Mouse (Mus musculus): ENCODE measurements around the gene Tssk6.

The Tssk6 gene

DNA sequence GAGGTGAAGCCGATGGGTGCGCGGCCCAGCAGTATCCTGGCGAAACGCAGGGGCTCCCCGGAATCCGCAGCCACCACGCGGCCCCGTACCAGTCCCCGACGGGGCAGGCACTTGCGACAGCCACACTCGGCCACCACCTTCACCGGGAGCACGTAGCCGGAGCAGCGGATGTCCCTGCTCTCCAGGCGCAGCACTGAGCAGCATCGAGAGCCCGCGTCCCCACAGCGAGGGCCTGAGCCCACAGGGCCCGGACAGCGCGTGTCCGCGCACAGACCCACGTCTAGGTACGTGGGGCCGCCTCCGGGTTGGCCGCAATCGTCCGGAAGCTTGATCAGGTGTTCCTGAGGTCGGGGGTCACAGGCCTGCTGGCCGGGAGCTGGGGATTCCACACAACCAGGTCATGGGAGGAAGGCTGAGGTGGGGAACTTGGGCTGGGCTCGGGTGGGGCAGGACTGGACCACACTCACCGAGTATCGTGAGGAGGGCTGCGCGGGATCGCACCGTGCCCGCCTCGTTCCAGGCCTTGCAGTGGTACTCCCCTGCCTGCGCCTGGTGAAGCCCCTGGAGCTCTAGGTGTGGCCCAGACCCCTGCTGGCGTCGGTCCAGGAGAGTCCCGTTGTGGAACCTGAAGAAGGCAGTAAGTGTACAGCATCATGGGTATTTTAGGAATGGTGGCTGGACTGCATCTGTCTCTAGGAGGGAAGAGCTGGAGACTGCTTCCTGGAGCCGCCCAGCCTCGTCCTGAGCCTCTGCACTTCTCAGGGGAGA, 19.0 kb upstream of the Tssk6 start:
- no peak for DNase-seq (ENCODE audit: extremely low read depth, insufficient read length, low spot score)

DNA sequence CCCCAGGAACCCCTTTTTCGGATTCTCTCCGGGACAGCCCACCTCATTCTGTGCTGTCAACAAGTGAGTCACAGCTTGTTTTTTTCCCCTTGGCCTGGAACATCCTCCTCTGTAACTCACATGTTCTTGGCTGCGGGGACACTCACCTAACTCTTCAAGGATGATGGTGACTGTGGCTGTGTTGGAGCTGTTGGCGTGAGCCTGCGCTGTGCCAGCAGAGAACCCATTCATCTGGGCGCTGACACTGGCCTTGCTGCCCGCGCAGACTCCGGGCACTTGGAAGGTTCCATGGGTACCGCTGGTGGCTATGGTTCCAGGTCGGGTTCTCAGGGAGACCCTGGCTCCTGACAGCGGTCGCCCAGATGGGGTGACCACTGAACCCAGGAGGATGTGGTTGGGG, 17.8 kb upstream of the Tssk6 start:
- no peak for DNase-seq (ENCODE audit: extremely low read depth, insufficient read length, low spot score)

DNA sequence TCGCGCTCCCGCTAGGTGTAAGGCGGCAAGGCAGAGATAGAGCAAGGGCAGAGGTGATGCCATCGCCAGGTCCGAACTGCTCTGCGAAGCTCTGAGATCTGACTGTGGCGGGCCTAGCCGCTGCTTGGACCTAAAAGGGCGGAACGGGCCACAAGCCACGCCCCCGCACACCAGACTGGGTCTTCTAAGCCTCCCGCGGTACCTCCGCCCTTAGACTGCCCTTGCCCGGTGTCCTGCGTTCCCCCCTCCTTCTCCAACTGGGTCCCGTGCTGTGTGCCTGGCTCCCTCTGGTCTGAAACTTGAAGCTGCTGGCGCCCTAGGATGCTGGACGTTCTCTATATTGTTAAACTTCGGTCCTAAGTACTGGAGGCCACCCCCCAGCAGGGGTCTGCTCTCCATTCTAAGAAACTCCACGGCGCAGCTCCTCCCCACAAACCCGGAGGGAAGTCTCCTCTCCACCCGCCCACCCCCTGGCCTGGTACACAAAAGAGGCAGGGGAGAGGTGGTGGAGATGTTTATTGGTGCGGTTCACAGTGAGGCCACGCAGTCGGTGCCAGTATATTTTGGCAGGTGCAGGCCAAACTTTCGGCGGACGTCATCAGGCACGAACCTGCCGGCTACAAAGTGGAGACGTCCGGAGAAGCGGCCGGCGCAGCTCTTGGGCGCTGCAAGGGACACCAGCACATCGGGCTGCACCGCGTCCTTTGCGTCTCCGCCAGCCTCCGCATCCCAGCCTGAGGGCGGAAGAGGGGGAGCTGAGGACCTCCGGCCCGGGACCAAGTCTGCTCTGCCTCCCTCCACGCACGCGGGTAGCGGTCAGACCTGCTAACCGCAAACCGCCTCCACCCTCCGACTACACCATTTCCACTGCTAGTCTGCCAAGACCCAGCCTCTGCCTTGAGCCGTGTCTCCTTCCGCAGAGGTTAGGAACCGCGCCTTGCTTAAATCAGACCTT, 14.4 kb upstream of the Tssk6 start, which contains the start of gene Cilp2:
TSS of gene Cilp2 (minus strand) at position 399 of the 955 bp plus-strand sequence.
- no peak for DNase-seq (ENCODE audit: extremely low read depth, insufficient read length, low spot score)

DNA sequence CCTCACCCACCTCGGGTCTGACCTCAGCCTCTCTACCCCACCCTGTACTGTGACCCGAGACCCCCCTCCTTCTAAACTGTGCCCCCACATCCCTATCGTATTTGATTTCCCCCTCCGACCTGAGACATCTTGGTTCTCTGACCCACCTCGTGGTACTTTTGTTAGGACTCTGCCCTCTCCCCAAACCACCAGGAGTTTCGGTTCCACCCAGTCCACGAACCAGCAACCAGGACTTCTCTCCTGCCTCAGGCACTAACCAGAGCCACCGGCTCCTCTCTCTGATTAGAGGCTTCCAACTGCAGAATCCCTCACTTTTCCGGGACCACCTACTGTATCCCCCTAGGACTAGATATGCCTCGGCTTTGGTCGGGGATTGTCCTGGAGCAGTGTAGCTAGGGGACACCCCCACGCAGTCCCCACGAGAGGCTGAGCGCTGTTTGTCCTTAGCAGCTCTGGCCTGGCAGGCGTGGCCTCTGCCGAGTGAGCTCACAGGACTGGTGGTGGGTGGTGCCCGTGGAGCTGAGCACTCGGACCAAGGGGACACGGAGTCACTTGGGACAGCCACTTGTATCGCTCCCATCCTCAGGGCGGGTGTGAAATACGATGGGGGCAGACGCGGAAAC, 13.6 kb upstream of the Tssk6 start:
- DNase-seq (ENCODE audit: extremely low read depth, insufficient read length, low spot score) = no peak

DNA sequence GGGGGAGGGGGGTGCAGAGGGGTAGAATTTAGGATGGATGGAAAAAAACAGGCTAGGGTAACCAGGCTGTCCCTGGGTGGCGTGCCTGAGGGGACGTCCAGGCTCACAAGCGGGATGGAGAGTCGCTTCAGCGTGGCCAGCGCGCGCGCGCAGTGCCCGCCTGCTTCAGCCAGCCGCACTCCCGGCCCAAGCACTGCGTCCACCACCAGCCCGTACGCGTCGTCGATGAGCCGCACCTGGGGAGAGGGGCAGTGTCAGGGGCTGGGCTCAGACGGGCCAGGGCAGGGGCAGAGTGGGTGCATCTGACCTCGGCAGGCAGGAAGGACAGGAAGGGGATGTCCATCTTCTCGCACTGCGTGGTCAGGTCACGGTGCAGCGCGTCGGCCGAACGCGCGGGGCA, 13.1 kb upstream of the Tssk6 start:
- DNase-seq (ENCODE audit: extremely low read depth, insufficient read length, low spot score) = no peak

DNA sequence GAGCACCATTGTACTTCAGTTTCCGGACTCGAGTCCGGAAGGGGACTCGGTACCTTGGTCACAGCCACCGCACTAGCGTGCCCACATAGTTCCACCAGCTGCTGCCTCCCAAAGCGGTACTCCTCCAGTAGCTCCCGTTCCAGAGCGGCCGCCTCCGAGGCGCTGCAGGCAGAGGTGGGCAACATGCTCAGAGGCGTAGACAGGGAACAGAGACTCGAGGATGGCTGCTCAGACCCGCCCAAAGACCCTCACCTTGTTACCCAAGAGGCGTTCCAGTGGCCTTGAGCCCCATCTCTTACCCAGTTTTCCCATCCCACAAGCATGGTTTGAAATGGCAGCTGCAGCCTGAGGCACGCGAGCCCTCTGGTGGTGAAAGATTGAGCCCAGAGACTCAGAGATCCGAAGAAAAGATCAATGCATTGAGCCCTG, 11.2 kb upstream of the Tssk6 start:
- DNase-seq (ENCODE audit: extremely low read depth, insufficient read length, low spot score) = no peak

DNA sequence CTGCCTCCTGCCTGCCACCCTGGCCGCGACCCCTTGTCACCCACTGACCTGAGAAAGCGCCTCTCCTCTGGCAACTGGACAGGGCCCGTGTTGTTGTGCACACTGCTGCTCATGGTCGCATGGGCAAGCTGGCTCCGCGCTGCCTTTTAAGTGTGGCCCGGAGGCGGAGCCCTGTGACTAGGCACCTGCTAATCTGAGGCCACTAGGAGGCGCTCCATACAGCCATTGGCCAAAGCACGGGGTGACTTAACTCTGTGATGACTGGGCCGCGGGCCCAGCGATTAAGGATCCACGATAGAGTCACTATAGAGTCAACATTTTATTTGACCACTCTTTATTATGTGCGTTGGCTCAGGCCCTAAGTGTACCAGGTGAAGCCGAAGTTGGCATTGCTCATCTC, 8.1 kb upstream of the Tssk6 start:
- no peak for DNase-seq (ENCODE audit: extremely low read depth, insufficient read length, low spot score)

DNA sequence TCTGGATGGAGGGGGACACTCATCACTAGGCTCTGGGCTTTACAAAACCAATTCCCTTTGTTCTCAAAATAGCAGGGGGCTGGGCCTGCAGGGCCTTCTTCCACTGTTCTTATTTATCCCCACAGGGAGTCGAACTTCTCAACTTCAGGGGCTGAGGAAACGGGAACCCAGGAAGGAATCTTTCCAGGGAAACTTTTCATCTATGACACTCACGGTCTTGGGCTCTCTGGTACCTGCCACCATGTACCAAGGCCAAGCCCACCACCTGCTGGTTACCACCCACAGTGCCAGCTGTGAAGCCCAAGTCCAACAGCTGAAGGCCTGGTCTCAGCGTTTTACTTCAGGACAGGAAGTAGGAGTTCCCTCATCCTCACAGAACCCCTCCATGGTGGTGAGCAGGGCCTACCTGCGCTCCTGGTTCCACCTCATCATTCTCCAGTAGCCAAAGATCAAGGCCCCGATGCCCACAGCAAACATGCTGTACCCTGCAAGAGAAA, 7.1 kb upstream of the Tssk6 start:
- no peak for DNase-seq (ENCODE audit: extremely low read depth, insufficient read length, low spot score)

DNA sequence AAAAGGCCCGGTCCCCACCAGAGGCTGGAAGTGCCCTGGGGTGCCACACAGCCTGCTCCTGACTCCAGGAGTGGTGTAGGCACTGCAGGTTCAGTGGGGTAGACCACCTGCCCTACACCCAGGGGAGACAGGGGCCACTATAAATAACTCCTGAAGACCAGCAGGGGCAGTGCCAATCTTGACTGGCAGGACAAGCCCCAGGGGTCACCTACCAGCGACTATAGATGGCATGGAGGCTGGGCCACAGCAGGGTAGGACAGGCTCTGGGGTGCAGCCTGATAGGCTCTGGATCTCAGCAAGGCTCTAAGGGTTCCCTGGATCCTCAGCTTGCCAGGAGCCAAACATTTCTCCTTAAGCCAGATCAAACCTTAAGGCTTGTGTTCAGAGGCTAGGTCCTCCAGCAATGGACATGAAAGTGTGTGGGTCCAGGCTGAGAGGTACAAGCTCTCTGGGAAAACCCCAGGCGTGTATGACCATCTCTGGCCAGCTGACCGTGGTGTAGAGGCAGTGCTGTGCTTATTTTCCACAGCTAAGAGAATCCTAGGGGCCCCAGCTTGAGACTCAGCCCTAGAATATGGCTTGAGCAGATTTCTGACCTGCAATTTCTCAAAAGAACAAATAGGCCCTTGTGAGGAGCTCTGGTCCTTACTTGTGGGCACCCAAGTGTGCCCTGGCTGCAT, 6.1 kb upstream of the Tssk6 start:
- no peak for DNase-seq (ENCODE audit: extremely low read depth, insufficient read length, low spot score)

DNA sequence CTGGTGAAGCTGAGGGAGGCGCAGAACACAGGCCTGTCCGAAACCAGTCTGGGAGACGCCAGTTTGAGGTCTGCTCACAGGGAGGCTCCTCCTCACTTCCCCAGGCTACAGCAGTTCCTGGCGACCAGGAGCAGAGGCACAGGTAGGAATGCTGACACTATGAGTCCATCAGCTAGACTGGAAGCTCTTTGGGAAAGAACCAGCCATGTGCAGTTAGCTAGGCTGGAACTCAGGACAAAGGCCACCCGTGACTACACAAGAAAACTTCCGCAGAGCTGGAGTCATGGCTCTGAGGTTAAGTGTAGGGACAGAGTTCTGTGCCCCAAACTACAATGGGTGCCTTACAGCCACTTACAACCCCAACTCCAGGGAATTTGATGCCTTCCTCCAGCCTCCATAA, 4.1 kb upstream of the Tssk6 start:
- DNase-seq (ENCODE audit: extremely low read depth, insufficient read length, low spot score) = no peak

DNA sequence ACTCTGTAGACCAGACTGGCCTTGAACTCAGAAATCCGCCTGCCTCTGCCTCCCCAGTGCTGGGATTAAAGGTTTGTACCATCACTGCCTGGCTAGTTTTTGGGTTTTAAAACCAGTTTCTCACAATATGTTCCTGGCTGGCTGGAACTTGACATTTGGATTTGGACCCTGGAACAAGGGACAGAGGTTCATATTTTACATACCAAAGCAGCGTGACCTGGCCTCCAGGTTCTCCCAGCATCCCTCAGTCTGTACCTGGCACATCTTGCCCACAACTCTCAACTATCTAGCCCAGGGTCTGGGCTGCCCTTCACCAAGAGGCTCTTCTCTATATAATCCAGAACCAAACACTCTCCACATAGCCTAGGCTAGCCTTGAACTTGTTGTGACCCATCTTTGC, 2.1 kb upstream of the Tssk6 start:
- no peak for DNase-seq (ENCODE audit: extremely low read depth, insufficient read length, low spot score)

DNA sequence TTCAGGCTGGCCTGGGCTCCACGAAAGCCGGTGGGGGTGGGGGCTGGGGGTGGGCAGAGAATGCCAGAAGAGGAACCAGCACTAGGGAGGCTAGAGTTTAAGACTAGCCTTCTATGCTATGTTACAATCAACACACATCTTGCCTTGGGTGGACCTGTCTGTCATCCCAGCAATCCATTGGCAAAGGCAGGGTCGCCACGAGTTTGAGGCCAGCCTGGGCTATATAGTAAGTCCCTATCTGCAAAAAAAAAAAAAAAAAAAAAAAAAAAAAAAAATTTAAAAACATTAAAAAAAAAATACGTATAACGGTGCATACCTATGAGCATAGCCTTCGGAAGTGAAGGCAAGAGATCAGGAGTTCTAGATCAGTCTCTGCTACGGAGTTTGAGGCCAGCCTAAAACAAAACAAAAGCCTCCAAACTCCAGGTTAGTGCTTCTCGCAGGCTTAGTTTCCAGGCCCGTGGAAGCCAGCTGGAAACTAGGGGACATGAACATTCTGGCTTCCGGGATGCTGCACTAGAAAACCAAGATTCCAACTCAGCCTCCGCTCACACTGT, 1.0 kb upstream of the Tssk6 start:
- no peak for DNase-seq (ENCODE audit: extremely low read depth, insufficient read length, low spot score)

DNA sequence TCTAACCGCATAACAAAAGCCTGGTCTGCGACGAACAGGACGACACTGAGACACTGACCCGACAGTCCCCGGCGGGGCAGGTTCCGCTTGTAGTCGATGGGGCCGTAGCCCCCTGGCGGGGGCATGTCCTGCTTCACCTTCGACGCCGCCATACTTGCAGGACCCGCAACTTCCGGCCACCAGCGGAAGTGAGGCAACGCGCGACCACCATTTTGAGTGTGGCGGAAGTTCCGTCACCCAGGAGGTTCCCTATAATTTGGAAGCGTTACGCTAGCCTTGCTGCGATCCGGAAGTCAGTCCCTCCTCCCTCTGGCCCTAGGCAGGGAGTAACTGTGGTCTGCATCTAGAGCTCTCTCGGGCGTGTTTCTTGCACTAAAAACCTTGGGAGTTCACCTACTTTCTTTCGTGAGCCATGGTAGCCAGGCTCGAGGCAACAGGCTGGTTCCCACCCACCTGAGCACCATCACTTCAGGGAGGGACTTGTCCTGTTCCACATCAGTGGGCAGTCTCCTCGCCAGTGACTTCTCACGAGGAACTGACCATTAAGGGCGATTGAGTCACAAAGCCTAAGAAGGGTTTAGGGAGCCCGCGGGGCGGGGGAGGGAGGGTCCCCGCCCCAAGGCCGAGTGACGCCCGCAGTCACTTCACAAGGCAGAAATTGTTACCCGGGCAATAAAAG, 361 bp upstream of the Tssk6 start:
- peak; percentile 97 for DNase-seq (ENCODE audit: extremely low read depth, insufficient read length, low spot score)

DNA sequence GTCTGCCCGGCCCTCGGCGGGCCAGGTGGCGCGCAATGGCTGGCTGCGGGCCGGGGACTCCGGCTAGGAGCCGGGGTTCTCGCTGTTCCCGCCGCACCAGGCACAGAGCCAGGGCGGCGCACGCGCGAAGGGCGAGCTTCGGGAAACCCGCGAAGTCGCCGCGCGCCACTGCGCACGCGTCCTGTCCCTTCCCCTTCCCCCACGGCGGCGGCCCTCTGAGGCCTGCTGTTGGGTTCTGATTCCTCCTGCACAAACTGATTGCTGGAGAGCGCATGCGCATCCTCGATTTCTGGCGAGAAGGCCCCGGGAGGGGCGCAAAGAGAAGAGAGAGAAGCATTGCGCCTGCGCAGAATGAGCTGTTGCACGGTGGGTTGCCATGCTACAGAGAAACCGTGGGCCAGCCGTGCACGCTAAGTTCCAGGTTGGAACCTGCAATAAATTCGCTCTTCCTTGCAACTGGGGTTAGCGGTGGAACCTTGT, 1.1 kb downstream of the Tssk6 start:
- DNase-seq (ENCODE audit: extremely low read depth, insufficient read length, low spot score) = no peak

DNA sequence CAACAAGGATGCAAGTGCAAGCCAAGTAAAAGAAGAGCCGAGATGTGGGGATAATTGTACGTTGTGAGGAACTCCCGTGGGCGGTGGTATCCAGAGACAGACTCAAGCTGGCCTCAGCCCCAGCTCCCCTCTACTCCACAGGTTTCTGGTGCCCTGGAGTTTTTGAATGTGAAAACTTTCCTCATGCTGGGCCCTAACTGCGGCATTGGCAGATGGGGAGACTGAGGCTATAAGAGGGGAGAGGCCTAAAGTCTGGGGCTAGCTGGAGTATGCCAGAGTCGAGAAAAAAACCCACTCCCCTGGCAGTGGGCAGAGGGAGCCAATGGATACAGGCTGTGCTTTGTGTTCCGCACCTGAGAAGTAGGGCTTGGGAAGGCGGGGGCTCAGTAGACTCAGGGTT, 2.1 kb downstream of the Tssk6 start:
- DNase-seq (ENCODE audit: extremely low read depth, insufficient read length, low spot score) = no peak

DNA sequence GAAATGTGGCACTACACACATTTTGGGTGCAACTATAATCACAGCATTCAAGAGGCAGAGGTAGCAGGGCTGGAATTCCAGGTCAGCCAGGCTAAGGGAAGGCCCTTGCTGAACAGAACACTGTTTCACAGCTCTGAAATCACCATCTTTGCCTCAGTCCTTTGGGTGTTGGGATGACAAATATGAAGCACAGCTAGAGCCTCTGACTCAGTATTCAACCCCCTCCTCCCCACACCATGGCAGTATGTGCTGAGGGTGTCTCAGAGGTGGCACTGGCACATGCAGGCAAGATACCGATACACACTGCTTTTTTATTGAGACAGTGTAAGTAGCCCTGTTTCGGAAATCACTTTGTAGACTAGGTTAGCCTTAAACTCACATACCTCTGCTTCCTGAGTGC, 4.3 kb downstream of the Tssk6 start:
- no peak for DNase-seq (ENCODE audit: extremely low read depth, insufficient read length, low spot score)

DNA sequence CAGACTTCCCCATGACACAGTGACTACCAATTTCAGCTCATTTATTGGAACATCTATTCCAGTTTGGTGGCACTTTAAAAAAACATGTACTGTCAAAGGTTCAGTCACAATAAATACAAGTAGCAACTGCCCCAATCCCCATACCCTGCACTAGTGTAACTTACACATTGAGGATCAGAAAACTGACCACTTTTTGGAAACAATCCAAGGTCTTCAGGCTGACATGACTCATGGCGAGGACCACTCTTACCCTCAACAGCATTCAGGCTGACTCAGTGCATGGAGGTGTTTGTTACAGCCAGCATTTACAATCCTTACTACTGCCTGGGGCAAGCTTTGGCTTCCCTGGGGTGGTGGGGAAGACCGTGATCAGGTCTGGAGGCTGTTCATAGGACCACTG, 5.1 kb downstream of the Tssk6 start:
- no peak for DNase-seq (ENCODE audit: extremely low read depth, insufficient read length, low spot score)

DNA sequence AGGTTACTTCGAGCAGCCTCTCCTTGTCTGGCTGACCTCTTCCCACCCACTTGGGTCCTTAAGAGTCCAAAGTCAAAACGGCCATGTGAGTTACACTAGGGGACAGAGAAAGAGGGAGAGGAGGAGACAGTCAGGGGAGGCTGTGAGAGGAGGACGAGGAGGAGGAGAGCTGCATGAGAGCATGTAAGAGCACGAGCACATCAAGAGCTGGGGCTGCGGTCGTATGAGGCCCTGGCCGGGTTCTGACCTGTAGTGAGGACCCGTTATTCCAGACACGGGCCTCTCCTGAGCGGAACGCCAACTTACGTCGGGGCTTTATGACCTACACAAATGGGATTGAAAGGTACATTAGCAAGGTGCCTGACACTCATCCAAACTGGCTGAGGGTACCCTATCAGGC, 9.9 kb downstream of the Tssk6 start:
- no peak for DNase-seq (ENCODE audit: extremely low read depth, insufficient read length, low spot score)

DNA sequence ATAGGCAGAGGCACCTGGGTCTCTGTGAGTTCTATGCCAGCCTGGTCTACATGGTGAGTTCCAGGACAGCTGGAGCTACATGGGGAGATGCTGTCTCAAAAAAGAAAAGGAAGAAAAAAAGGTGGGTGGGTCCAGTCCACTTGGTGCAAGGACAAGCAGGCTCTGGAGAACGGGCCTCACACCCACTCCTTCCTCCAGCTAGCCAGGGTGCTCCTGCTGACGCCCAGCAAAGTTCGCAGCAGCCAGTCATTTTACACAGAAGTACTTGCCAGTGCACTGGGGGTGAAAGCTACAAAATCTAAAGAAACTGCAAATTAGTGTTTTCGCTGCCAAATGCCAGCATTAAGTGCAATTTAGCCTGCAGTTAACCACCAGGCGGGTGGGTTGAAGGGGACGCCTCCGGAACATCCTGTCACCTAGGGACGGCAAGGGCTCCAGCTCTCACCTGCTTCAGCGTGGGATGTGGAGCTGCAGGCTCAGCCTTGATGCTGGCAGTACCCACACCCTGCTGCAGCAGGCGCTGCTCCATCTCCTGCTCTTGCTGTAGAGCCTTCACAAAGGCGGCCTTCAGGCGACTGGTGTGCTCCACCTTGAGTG, 10.6 kb downstream of the Tssk6 start:
- no peak for DNase-seq (ENCODE audit: extremely low read depth, insufficient read length, low spot score)
